Mouse (Mus musculus) MEL (cell line): ENCODE measurements around the gene Sdhaf4. TPM values are rescaled to one million over a fixed set of nuclear protein-coding genes. Genes with fewer than 3 reads are reported as not detected.

Experiments used
- DNase-seq: peaks from one replicate; pipeline ENCODE4 v3.0.0; 2011; ENCODE audit warnings: low read depth, low spot score
- H3K27ac ChIP-seq: 2 replicates; pipeline ENCODE4 v1.5.1; 2012; ENCODE audit warnings: low read depth, mild to moderate bottlenecking, control low read depth, low read length, moderate library complexity; ENCODE audit not compliant: control insufficient read depth
- H3K27me3 ChIP-seq, 2 experiments: fragments of 150-350 bp in 1 of 2; sonication (generic) in 1 of 2; 2 replicates each; pipeline ENCODE4 v1.6.1; 2012; ENCODE audit warnings: low read length in 2 of 2, mild to moderate bottlenecking in 2 of 2, improper control_type of control experiment in 1 of 2, moderate library complexity in 1 of 2; ENCODE audit not compliant: insufficient read depth in 2 of 2, control insufficient read depth in 1 of 2
- H3K36me3 ChIP-seq, 2 experiments: 2 replicates each; pipeline ENCODE4 v1.6.1; 2012 to 2014; ENCODE audit warnings: low read length in 2 of 2, improper control_type of control experiment in 1 of 2, inconsistent platforms in 1 of 2, mild to moderate bottlenecking in 1 of 2; ENCODE audit not compliant: insufficient read depth in 2 of 2, control insufficient read depth in 1 of 2
- H3K4me1 ChIP-seq, 2 experiments: fragments of 150-350 bp in 1 of 2; sonication (generic) in 1 of 2; 2 replicates each; pipeline ENCODE4 v1.6.1; 2012; ENCODE audit warnings: low read length in 2 of 2, improper control_type of control experiment in 1 of 2, mild to moderate bottlenecking in 1 of 2; ENCODE audit not compliant: insufficient read depth in 2 of 2, control insufficient read depth in 1 of 2
- H3K4me3 ChIP-seq, 2 experiments: fragments of 150-350 bp in 1 of 2; sonication (generic) in 1 of 2; 2 replicates each; pipeline ENCODE4 v1.5.1; 2012; ENCODE audit warnings: low read depth in 2 of 2, low read length in 2 of 2, mild to moderate bottlenecking in 2 of 2, moderate library complexity in 2 of 2, control low read depth in 1 of 2, improper control_type of control experiment in 1 of 2; ENCODE audit not compliant: control insufficient read depth in 1 of 2, insufficient read depth in 1 of 2
- H3K79me2 ChIP-seq: 2 replicates; pipeline ENCODE4 v1.6.1; 2012; ENCODE audit warnings: mild to moderate bottlenecking, low read length, moderate library complexity; ENCODE audit not compliant: control insufficient read depth, poor library complexity, insufficient read depth
- H3K9ac ChIP-seq: 2 replicates; pipeline ENCODE4 v1.6.1; 2012; ENCODE audit warnings: low read depth, mild to moderate bottlenecking, control low read depth, low read length, moderate library complexity; ENCODE audit not compliant: control insufficient read depth, poor library complexity, severe bottlenecking
- H3K9me3 ChIP-seq: fragments of 150-350 bp; sonication (generic); replicated peaks from 2 replicates; pipeline ENCODE4 v1.6.1; 2012; ENCODE audit warnings: mild to moderate bottlenecking, low read length, improper control_type of control experiment, moderate library complexity; ENCODE audit not compliant: insufficient read depth
- BHLHE40 ChIP-seq: IDR thresholded peaks from 2 replicates; pipeline ENCODE4 v1.6.1; 2012; ENCODE audit warnings: low read depth, mild to moderate bottlenecking, inconsistent platforms, low read length, improper control_type of control experiment, borderline replicate concordance
- CHD1 ChIP-seq: IDR thresholded peaks from 2 replicates; pipeline ENCODE4 v1.6.1; 2012; ENCODE audit warnings: low read depth, mild to moderate bottlenecking, inconsistent platforms, low read length, improper control_type of control experiment
- CHD2 ChIP-seq: IDR thresholded peaks from 2 replicates; pipeline ENCODE4 v1.6.1; 2011; ENCODE audit warnings: low read length, improper control_type of control experiment
- CTCF ChIP-seq, 3 experiments: IDR thresholded peaks in 2 of 3; conservative IDR thresholded peaks in 1 of 3; 2 replicates each; pipeline ENCODE4 v1.5.1; 2011 to 2012; ENCODE audit warnings: low read length in 3 of 3, low read depth in 2 of 3, mild to moderate bottlenecking in 2 of 3, improper control_type of control experiment in 1 of 3, inconsistent platforms in 1 of 3, mixed read lengths in 1 of 3, moderate library complexity in 1 of 3; ENCODE audit not compliant: control insufficient read depth in 1 of 3, insufficient read depth in 1 of 3, poor library complexity in 1 of 3, severe bottlenecking in 1 of 3
- E2F4 ChIP-seq: IDR thresholded peaks from 2 replicates; pipeline ENCODE4 v1.6.1; 2011; ENCODE audit warnings: low read depth, low read length, improper control_type of control experiment, borderline replicate concordance
- ELF1 ChIP-seq: IDR thresholded peaks from 2 replicates; pipeline ENCODE4 v1.6.1; 2014; ENCODE audit warnings: low read depth, mild to moderate bottlenecking, inconsistent platforms, low read length, improper control_type of control experiment, moderate library complexity
- ETS1 ChIP-seq: IDR thresholded peaks from 2 replicates; pipeline ENCODE4 v1.6.1; 2012; ENCODE audit warnings: low read depth, mild to moderate bottlenecking, inconsistent platforms, low read length, improper control_type of control experiment, moderate library complexity
- GABPA ChIP-seq: IDR thresholded peaks from 2 replicates; pipeline ENCODE4 v1.6.1; 2012; ENCODE audit warnings: low read depth, mild to moderate bottlenecking, inconsistent platforms, low read length, improper control_type of control experiment, moderate library complexity
- JUND ChIP-seq: IDR thresholded peaks from 2 replicates; pipeline ENCODE4 v1.6.1; 2011; ENCODE audit warnings: low read depth, mild to moderate bottlenecking, improper control_type of control experiment, low read length
- KAT2A ChIP-seq: conservative IDR thresholded peaks from 2 replicates; pipeline ENCODE4 v1.6.1; 2012; ENCODE audit warnings: low read depth, low read length, improper control_type of control experiment, inconsistent platforms
- MAFK ChIP-seq: IDR thresholded peaks from 2 replicates; pipeline ENCODE4 v1.6.1; 2011; ENCODE audit warnings: low read depth, mild to moderate bottlenecking, low read length, improper control_type of control experiment, borderline replicate concordance
- MAX ChIP-seq: IDR thresholded peaks from 2 replicates; pipeline ENCODE4 v1.6.1; 2011; ENCODE audit warnings: low read length, improper control_type of control experiment
- MXI1 ChIP-seq: IDR thresholded peaks from 2 replicates; pipeline ENCODE4 v1.6.1; 2011; ENCODE audit warnings: mild to moderate bottlenecking, low read depth, low read length, improper control_type of control experiment
- MYC ChIP-seq: IDR thresholded peaks from 2 replicates; pipeline ENCODE4 v1.6.1; 2011; ENCODE audit warnings: low read depth, mild to moderate bottlenecking, low read length, improper control_type of control experiment, moderate library complexity
- NELFE ChIP-seq: IDR thresholded peaks from 2 replicates; pipeline ENCODE4 v1.6.1; 2011; ENCODE audit warnings: low read depth, low read length, improper control_type of control experiment
- NRF1 ChIP-seq: IDR thresholded peaks from 2 replicates; pipeline ENCODE4 v1.6.1; 2014; ENCODE audit warnings: low read depth, mild to moderate bottlenecking, inconsistent platforms, low read length, improper control_type of control experiment, moderate library complexity; ENCODE audit not compliant: poor library complexity, insufficient read depth, severe bottlenecking
- POLR2AphosphoS2 ChIP-seq: IDR thresholded peaks from 2 replicates; pipeline ENCODE4 v1.6.1; 2011; ENCODE audit warnings: low read length, improper control_type of control experiment
- POLR2AphosphoS5 ChIP-seq: IDR thresholded peaks from 2 replicates; pipeline ENCODE4 v1.6.1; 2012; ENCODE audit warnings: low read depth, borderline replicate concordance, mild to moderate bottlenecking, inconsistent platforms, low read length, moderate library complexity, mixed read lengths
- RAD21 ChIP-seq: IDR thresholded peaks from 2 replicates; pipeline ENCODE4 v1.6.1; 2011; ENCODE audit warnings: mild to moderate bottlenecking, low read depth, low read length, improper control_type of control experiment
- RCOR1 ChIP-seq: IDR thresholded peaks from 2 replicates; pipeline ENCODE4 v1.6.1; 2012; ENCODE audit warnings: low read depth, mild to moderate bottlenecking, inconsistent platforms, low read length, improper control_type of control experiment
- SIN3A ChIP-seq: IDR thresholded peaks from 2 replicates; pipeline ENCODE4 v1.6.1; 2012; ENCODE audit warnings: low read length, improper control_type of control experiment, inconsistent platforms
- TBP ChIP-seq: IDR thresholded peaks from 2 replicates; pipeline ENCODE4 v1.8.0; 2011; ENCODE audit warnings: low read depth, low read length, improper control_type of control experiment
- TCF12 ChIP-seq: IDR thresholded peaks from 2 replicates; pipeline ENCODE4 v1.6.1; 2014; ENCODE audit warnings: low read depth, mild to moderate bottlenecking, inconsistent platforms, low read length, improper control_type of control experiment, moderate library complexity
- USF1 ChIP-seq: IDR thresholded peaks from 2 replicates; pipeline ENCODE4 v1.6.1; 2014; ENCODE audit warnings: low read depth, mild to moderate bottlenecking, inconsistent platforms, low read length, improper control_type of control experiment, moderate library complexity
- USF2 ChIP-seq, 2 experiments: IDR thresholded peaks; 2 replicates each; pipeline ENCODE4 v1.6.1; 2011 to 2012; ENCODE audit warnings: improper control_type of control experiment in 2 of 2, low read length in 2 of 2, borderline replicate concordance in 1 of 2, inconsistent platforms in 1 of 2, low read depth in 1 of 2, mild to moderate bottlenecking in 1 of 2; ENCODE audit not compliant: insufficient read depth in 1 of 2
- ZC3H11A ChIP-seq: IDR thresholded peaks from 2 replicates; pipeline ENCODE4 v1.6.1; 2012; ENCODE audit warnings: low read depth, mild to moderate bottlenecking, inconsistent platforms, low read length, improper control_type of control experiment
- ZNF384 ChIP-seq: IDR thresholded peaks from 2 replicates; pipeline ENCODE4 v1.6.1; 2012; ENCODE audit warnings: low read depth, mild to moderate bottlenecking, inconsistent platforms, low read length, improper control_type of control experiment
- polyA plus RNA-seq, 2 experiments: library from polyadenylated mRNA; stranded (reverse) in 1 of 2; unstranded in 1 of 2; fragments of >175 nt in 1 of 2; fragments of >200 nt in 1 of 2; gene quantifications; 2 replicates each; pipeline versions ENCODE4 v1.2.1 to v1.2.4; 2012; ENCODE audit warnings: low replicate concordance in 2 of 2, low read depth in 1 of 2; ENCODE audit not compliant: insufficient read length in 2 of 2, insufficient read depth in 1 of 2, missing spikeins in 1 of 2
- total RNA-seq: library from RNA; depleted of rRNA; stranded (reverse); fragments of 300-350 nt; gene quantifications from 2 replicates; pipeline ENCODE4 v1.2.3, GENCODE M21; 2012

Gene Sdhaf4
- total and polyA plus RNA-seq, 3 experiments: 15.8 to 28.5 TPM; not detected in 1

- Histone ChIP-seq H3K27ac (no peak overlapping the region), H3K4me3 (no peak overlapping the region), H3K9me3 (no peaks in the 10 kb centered on the region), H3K4me1 (no peaks in the 10 kb centered on the region)
- DNase-seq: no peak
- no peak for TF ChIP-seq ZC3H11A
- no peak for TF ChIP-seq MYC
- TF ChIP-seq JUND: no peak
- TF ChIP-seq POLR2AphosphoS5: no peak
- no peak for TF ChIP-seq USF1
- no peak for TF ChIP-seq ETS1
- TF ChIP-seq RAD21: no peak
- TF ChIP-seq MAX: no peak
- TF ChIP-seq MAFK: no peak
- TF ChIP-seq MXI1: no peak
- TF ChIP-seq, all 39 proteins: peak for 0
- no peaks in the 10 kb centered on the region for H3K36me3 ChIP-seq
- H3K79me2 ChIP-seq: peaks cover 2% of the 10 kb centered on the region; the same call in 1 of the 2 replicates
- H3K27me3 ChIP-seq: peaks cover 0 to 2% of the 10 kb centered on the region in 2 experiments; a peak in 2 of 4 replicates
- H3K9ac ChIP-seq: no peak overlapping the region
Measured at GRCm38 (mm10) chr1:24010016-24010415, 4.6 kb upstream of the Sdhaf4 start.

DNA sequence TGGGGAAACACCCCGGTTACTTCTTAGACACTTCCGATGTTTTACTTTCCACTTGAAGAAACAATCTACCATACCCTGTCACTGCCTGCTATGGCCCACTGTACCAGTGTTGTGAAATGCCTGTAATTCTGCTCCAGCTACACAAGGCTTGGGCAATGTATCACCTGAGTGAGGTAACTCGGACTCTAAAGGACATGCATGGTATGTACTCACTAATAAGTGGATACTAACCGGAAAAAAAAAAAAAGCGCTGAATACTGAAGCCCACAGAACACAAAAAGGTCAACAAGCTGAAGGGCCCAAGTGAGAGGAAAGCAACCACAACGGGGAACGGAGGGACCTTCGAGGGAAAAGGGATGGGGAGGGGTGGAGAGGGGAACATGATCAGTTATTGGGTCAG, 2.2 kb upstream of the Sdhaf4 start:
- Histone ChIP-seq H3K4me1 (peaks cover 3 to 4% of the 10 kb centered on the region in 2 experiments; a peak in 2 of 4 replicates), H3K27ac (no peak overlapping the region), H3K36me3 (no peaks in the 10 kb centered on the region; a peak in 1 of 4 replicates), H3K9me3 (no peaks in the 10 kb centered on the region), H3K79me2 (peaks cover 2% of the 10 kb centered on the region; the same call in 1 of the 2 replicates), H3K9ac (no peak overlapping the region), H3K27me3 (peaks cover 0 to 2% of the 10 kb centered on the region in 2 experiments; a peak in 2 of 4 replicates), H3K4me3 (no peak overlapping the region)
- TF ChIP-seq CHD1: no peak
- DNase-seq: no peak

DNA sequence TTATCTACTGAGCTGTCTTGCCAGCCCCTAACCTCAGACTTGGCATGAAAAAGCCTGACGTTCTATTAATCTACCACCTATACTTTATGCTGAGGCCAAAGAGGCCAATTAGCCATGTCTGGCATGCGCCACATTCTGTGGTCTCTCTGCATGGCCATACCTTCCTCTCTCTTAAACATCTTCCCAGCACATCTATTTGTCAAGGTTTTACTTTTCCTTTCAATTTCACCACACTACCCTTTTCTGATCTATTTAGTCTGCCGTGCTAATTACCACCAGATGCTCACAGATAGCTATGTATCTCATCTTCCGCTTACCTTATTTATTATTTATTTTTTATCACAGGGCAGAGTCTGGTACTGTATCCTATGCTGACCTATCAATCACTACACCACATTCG, 6.1 kb downstream of the Sdhaf4 start:
- no peak overlapping the region for H3K27ac ChIP-seq
- no peaks in the 10 kb centered on the region for H3K79me2 ChIP-seq
- TF ChIP-seq CHD2: no peak
- TF ChIP-seq POLR2AphosphoS5: no peak
- TF ChIP-seq ZNF384: no peak
- TF ChIP-seq TBP: no peak
- no peak for TF ChIP-seq SIN3A
- TF ChIP-seq E2F4: no peak
- no peak for TF ChIP-seq KAT2A
- TF ChIP-seq ETS1: no peak
- TF ChIP-seq NRF1: no peak
- TF ChIP-seq GABPA: no peak
- TF ChIP-seq NELFE: no peak
- TF ChIP-seq ELF1: no peak
- TF ChIP-seq MAX: no peak
- no peak for TF ChIP-seq POLR2AphosphoS2
- no peak for TF ChIP-seq BHLHE40
- no peak for TF ChIP-seq MXI1
- no peak for TF ChIP-seq USF2 (IDR thresholded peaks at IDR 0.05; ENCODE audit: borderline replicate concordance in 1 of 2, insufficient read depth in 1 of 2, low read depth in 1 of 2, low read length in 2 of 2)
- TF ChIP-seq RCOR1: no peak
- no peak for TF ChIP-seq TCF12
- TF ChIP-seq CTCF (IDR thresholded peaks at IDR 0.05 in 2 of 3, conservative IDR thresholded peaks at IDR 0.05 in 1 of 3; ENCODE audit: control insufficient read depth in 1 of 3, insufficient read depth in 1 of 3, low read depth in 2 of 3, low read length in 3 of 3, poor library complexity in 1 of 3, severe bottlenecking in 1 of 3): no peak
- H3K27me3 ChIP-seq: no peaks in the 10 kb centered on the region
- H3K4me1 ChIP-seq: peaks cover 4 to 18% of the 10 kb centered on the region in 2 experiments
- no peak overlapping the region for H3K4me3 ChIP-seq
- no peaks in the 10 kb centered on the region for H3K9me3 ChIP-seq
- H3K36me3 ChIP-seq: peaks cover 0 to 16% of the 10 kb centered on the region in 2 experiments; a peak in 2 of 4 replicates
- no peak overlapping the region for H3K9ac ChIP-seq
- peak; percentile 15 for DNase-seq
